Mouse (Mus musculus) heart, embryonic 13.5 days (tissue): ENCODE data around the gene Cacng8. TPM values are rescaled to one million over a fixed set of nuclear protein-coding genes. Genes with fewer than 3 reads are reported as not detected.
"Not testable (repeated sequence)": the region's sequence is repeated elsewhere in the genome, so short reads cannot be mapped to it uniquely, and the experiment has no call there.

ENCODE experiments used
- ATAC-seq: fragments of 200-750 bp; cut with Nextera tagmentation; 2 replicates; pipeline ENCODE4 v1.8.0; 2017; ENCODE audit warnings: moderate TSS enrichment; ENCODE audit not compliant: insufficient number of reproducible peaks, low FRiP score, low TSS enrichment; ENCODE audit errors: extremely low read depth
- H3K27ac ChIP-seq: fragments of 300-500 bp; sonication (generic); replicated peaks from 2 replicates; pipeline ENCODE4 v1.5.1; 2015; ENCODE audit warnings: moderate library complexity, mild to moderate bottlenecking, inconsistent platforms
- H3K27me3 ChIP-seq: fragments of 300-500 bp; sonication (generic); replicated peaks from 2 replicates; pipeline ENCODE4 v1.6.1; 2015; ENCODE audit warnings: mild to moderate bottlenecking, inconsistent platforms
- H3K36me3 ChIP-seq: fragments of 300-500 bp; sonication (generic); 2 replicates; pipeline ENCODE4 v1.6.1; 2015; ENCODE audit warnings: mild to moderate bottlenecking, inconsistent platforms
- H3K4me1 ChIP-seq: fragments of 300-500 bp; sonication (generic); 2 replicates; pipeline ENCODE4 v1.6.1; 2015; ENCODE audit warnings: inconsistent platforms
- H3K4me2 ChIP-seq: fragments of 300-500 bp; sonication (generic); 2 replicates; pipeline ENCODE4 v1.6.1; 2015; ENCODE audit warnings: inconsistent platforms, mild to moderate bottlenecking, moderate library complexity
- H3K4me3 ChIP-seq: fragments of 300-500 bp; sonication (generic); 2 replicates; pipeline ENCODE4 v1.5.1; 2015; ENCODE audit warnings: moderate library complexity, mild to moderate bottlenecking, inconsistent platforms
- H3K9ac ChIP-seq: fragments of 300-500 bp; sonication (generic); 2 replicates; pipeline ENCODE4 v1.6.1; 2015; ENCODE audit warnings: inconsistent platforms, mild to moderate bottlenecking, moderate library complexity
- H3K9me3 ChIP-seq: fragments of 300-500 bp; sonication (generic); 2 replicates; pipeline ENCODE4 v1.6.1; 2016; ENCODE audit warnings: inconsistent platforms
- WGBS: fragments of 180-500 bp; shearing (Covaris S2); methylation state at CpG from one replicate; pipeline ENCODE4 v1.1.7; 2015; ENCODE audit warnings: mixed read lengths; 5-methylcytosine and 5-hydroxymethylcytosine counted together
- polyA plus RNA-seq: library from polyadenylated mRNA; unstranded; fragments of >200 nt; fragmentation: Nextera tagmentation; extraction: Ambion mirVana; gene quantifications from 2 replicates; pipeline ENCODE4 v1.2.1, GENCODE M21; 2015

The Cacng8 gene
- polyA plus RNA-seq, 1 experiment from 2014 or later: 0.86 TPM

- no peak for ATAC-seq
- H3K4me3 ChIP-seq: no peak overlapping the region
- WGBS: 80% methylated on average over 18 of the region's 18 CpGs
- H3K4me1 ChIP-seq: peaks cover 21% of the 10 kb centered on the region
- no peak overlapping the region for H3K4me2 ChIP-seq
- no peak overlapping the region for H3K9ac ChIP-seq
- H3K9me3 ChIP-seq: no peaks in the 10 kb centered on the region
- H3K36me3 ChIP-seq: no peaks in the 10 kb centered on the region
- peaks cover 9% of the 10 kb centered on the region; the same call in 1 of the 2 replicates for H3K27me3 ChIP-seq
- H3K27ac ChIP-seq: no peak overlapping the region
Measured at GRCm38 (mm10) chr7:3387761-3388160, 2.7 kb upstream of the Cacng8 start.

- no peak for ATAC-seq
- Histone ChIP-seq H3K36me3 (no peaks in the 10 kb centered on the region), H3K4me3 (no peak overlapping the region), H3K27me3 (peaks cover 9% of the 10 kb centered on the region; the same call in 1 of the 2 replicates), H3K9ac (no peak overlapping the region), H3K4me1 (peaks cover 21% of the 10 kb centered on the region), H3K4me2 (0 out of 2 replicates have a peak overlapping the region, but pooled peaks have one; percentile 62), H3K27ac (no peak overlapping the region), H3K9me3 (no peaks in the 10 kb centered on the region)
- WGBS: 42% methylated on average over 6 of the region's 6 CpGs
Measured at GRCm38 (mm10) chr7:3388885-3389284, 1.6 kb upstream of the Cacng8 start.

- ATAC-seq: no peak
- no peaks in the 10 kb centered on the region; the same call in 1 of the 2 replicates for H3K36me3 ChIP-seq
- H3K9me3 ChIP-seq: no peaks in the 10 kb centered on the region
- peak overlapping the region; percentile 42 for H3K4me3 ChIP-seq
- H3K4me2 ChIP-seq: peak overlapping the region; percentile 62
- H3K27ac ChIP-seq: no peak overlapping the region
- H3K27me3 ChIP-seq: peaks cover 9% of the 10 kb centered on the region; the same call in 1 of the 2 replicates
- 0 out of 2 replicates have a peak overlapping the region, but pooled peaks have one; percentile 7 for H3K9ac ChIP-seq
- peaks cover 21% of the 10 kb centered on the region for H3K4me1 ChIP-seq
- under 1% methylated on average over 16 of the region's 17 CpGs for WGBS
Measured at GRCm38 (mm10) chr7:3389444-3390412, 755 bp upstream of the Cacng8 start.

GRCm38 (mm10) chr7:3391081-3391451 lies 583 bp downstream of the Cacng8 start:
- Histone ChIP-seq H3K9ac (0 out of 2 replicates have a peak overlapping the region, but pooled peaks have one; percentile 50), H3K36me3 (no peaks in the 10 kb centered on the region; the same call in 1 of the 2 replicates), H3K4me2 (peak overlapping the region; percentile 62), H3K27me3 (peaks cover 9% of the 10 kb centered on the region; the same call in 1 of the 2 replicates), H3K4me1 (peaks cover 21% of the 10 kb centered on the region), H3K9me3 (no peaks in the 10 kb centered on the region), H3K4me3 (peak overlapping the region; percentile 42), H3K27ac (no peak overlapping the region)
- WGBS: 3% methylated on average over 12 of the region's 12 CpGs
- ATAC-seq: no peak

GRCm38 (mm10) chr7:3391809-3392208 lies 1.3 kb downstream of the Cacng8 start:
- H3K4me1 ChIP-seq: peaks cover 21% of the 10 kb centered on the region
- H3K27me3 ChIP-seq: peaks cover 9% of the 10 kb centered on the region; the same call in 1 of the 2 replicates
- no peaks in the 10 kb centered on the region; the same call in 1 of the 2 replicates for H3K36me3 ChIP-seq
- H3K9ac ChIP-seq: no peak overlapping the region
- H3K27ac ChIP-seq: no peak overlapping the region
- H3K4me2 ChIP-seq: no peak overlapping the region
- no peak for ATAC-seq
- no peak overlapping the region for H3K4me3 ChIP-seq
- H3K9me3 ChIP-seq: no peaks in the 10 kb centered on the region
- WGBS: 22% methylated on average over 4 of the region's 4 CpGs

GRCm38 (mm10) chr7:3397355-3397754 lies 6.9 kb downstream of the Cacng8 start:
- Histone ChIP-seq H3K9ac (no peak overlapping the region), H3K4me3 (no peak overlapping the region), H3K9me3 (no peaks in the 10 kb centered on the region), H3K27me3 (no peaks in the 10 kb centered on the region; the same call in 1 of the 2 replicates), H3K4me2 (no peak overlapping the region), H3K4me1 (no peaks in the 10 kb centered on the region), H3K36me3 (no peaks in the 10 kb centered on the region; the same call in 1 of the 2 replicates), H3K27ac (no peak overlapping the region)
- no peak for ATAC-seq
- WGBS: 75% methylated on average over 10 of the region's 10 CpGs

GRCm38 (mm10) chr7:3397797-3398196 lies 7.3 kb downstream of the Cacng8 start:
- no peak for ATAC-seq
- no peak overlapping the region for H3K4me2 ChIP-seq
- WGBS: 67% methylated on average over 7 of the region's 7 CpGs
- H3K9ac ChIP-seq: no peak overlapping the region
- no peaks in the 10 kb centered on the region for H3K4me1 ChIP-seq
- H3K4me3 ChIP-seq: no peak overlapping the region
- H3K27me3 ChIP-seq: no peaks in the 10 kb centered on the region; the same call in 1 of the 2 replicates
- no peak overlapping the region for H3K27ac ChIP-seq
- H3K9me3 ChIP-seq: no peaks in the 10 kb centered on the region
- no peaks in the 10 kb centered on the region; the same call in 1 of the 2 replicates for H3K36me3 ChIP-seq

GRCm38 (mm10) chr7:3398363-3398762 lies 7.9 kb downstream of the Cacng8 start:
- not testable (repeated sequence) for H3K27me3 ChIP-seq, H3K9me3 ChIP-seq, H3K4me3 ChIP-seq, H3K9ac ChIP-seq, H3K4me1 ChIP-seq, H3K36me3 ChIP-seq, H3K4me2 ChIP-seq, ATAC-seq, H3K27ac ChIP-seq
- 85% methylated on average over 8 of the region's 8 CpGs for WGBS

- ATAC-seq: no peak
- H3K36me3 ChIP-seq: no peaks in the 10 kb centered on the region
- no peaks in the 10 kb centered on the region for H3K27me3 ChIP-seq
- no peaks in the 10 kb centered on the region for H3K9me3 ChIP-seq
- no peaks in the 10 kb centered on the region for H3K4me1 ChIP-seq
- H3K9ac ChIP-seq: no peak overlapping the region
- no peak overlapping the region for H3K4me3 ChIP-seq
- H3K27ac ChIP-seq: no peak overlapping the region
- no peak overlapping the region for H3K4me2 ChIP-seq
Measured at GRCm38 (mm10) chr7:3399937-3400336, 9.5 kb downstream of the Cacng8 start.

- Histone ChIP-seq H3K27me3 (peaks cover 60% of the 10 kb centered on the region), H3K4me3 (no peak overlapping the region), H3K27ac (no peak overlapping the region), H3K36me3 (no peaks in the 10 kb centered on the region), H3K4me1 (peaks cover 17% of the 10 kb centered on the region), H3K4me2 (no peak overlapping the region), H3K9ac (no peak overlapping the region), H3K9me3 (no peaks in the 10 kb centered on the region)
- WGBS: 49% methylated on average over 11 of the region's 11 CpGs
- no peak for ATAC-seq
Measured at GRCm38 (mm10) chr7:3409729-3410520, 19.4 kb downstream of the Cacng8 start.
